Mouse (Mus musculus): ENCODE measurements around the gene Trim75.
"Not testable (repeated sequence)": the region's sequence is repeated elsewhere in the genome, so short reads cannot be mapped to it uniquely, and the experiment has no call there.

Gene Trim75

GRCm38 (mm10) chr8:64987731-64988130 is at the start of gene Trim75:
TSS of gene Trim75 (minus strand) at chr8:64987831.
- no peak for DNase-seq (ENCODE audit: low spot score)

- DNase-seq (ENCODE audit: low spot score): no peak
Observed at GRCm38 (mm10) chr8:65037117-65037533, 49.5 kb upstream of the Trim75 start, which contains the start of gene Apela. TSS of gene Apela (minus strand) at chr8:65037336.

DNA sequence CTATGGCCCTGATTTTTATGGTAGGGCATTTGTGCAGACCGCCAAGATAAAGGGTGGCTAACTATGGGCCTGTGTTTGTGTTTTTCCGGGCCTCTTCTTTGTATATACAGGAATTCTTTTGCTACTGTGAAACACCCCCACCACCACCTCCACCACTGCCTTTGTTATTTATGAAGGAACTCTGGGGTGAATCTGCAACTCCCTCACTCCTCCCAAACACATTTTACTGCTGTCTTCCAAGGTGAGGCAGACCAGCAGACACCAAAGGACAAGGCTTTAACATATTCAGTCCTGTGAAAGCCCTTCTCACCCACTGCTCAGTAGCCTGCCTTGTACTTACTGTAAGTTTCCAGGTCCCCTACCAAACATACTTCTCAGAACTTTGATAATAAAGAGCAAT is 46.5 kb upstream of the Trim75 start:
- DNase-seq (ENCODE audit: low spot score): no peak

GRCm38 (mm10) chr8:65033056-65033455 is 45.4 kb upstream of the Trim75 start:
- no peak for DNase-seq (ENCODE audit: low spot score)

DNA sequence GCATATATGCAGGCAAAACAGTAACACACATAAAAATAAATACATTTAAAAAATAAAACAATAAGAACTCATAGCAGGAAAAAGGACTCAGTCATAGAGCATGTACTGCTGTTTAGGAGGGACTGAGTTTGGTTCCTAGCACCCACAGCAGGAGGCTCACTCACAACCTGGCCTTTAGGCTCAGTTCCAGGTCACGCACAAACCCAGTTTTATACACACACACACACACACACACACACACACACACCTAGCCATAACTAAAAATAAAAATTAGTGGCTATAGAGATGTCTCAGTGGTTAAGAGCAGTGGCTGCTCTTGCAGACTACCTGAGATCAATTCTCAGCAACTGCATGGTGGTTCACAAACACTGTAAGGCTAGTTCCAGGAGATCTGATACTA is 44.5 kb upstream of the Trim75 start:
- no peak for DNase-seq (ENCODE audit: low spot score)

DNA sequence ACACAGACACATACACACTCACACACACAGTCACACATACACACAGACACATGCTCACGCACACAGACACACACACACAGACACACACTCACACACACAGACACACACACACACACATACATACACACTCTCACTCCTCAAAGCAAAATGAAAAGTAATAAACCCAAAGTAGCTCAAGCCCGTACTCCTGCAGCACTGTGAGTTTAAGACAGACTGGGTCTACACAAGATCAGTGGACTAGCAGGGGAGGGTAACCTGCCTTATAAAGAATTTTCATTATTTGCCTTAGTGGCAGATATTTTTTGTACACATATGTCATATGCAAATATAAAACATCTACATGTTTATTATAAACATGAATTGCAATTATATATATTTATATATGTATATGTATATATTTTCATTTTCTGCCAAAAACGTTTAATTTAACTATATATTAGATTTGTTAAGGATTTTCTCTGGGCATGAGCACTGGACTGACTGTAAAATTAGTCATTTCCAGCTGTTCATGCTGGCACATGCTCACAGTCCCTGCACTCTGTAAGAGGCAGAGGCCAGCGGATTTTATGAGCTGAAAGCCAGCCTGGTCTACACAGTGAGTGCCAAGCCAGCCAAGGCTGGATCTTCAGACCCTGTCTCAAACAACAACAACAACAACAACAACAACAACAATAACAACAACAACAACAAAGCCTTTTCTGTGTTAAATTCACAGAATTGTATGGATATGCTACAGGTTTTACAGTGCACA is 43.3 kb upstream of the Trim75 start:
- DNase-seq (ENCODE audit: low spot score): no peak

GRCm38 (mm10) chr8:65029776-65030175 is 42.1 kb upstream of the Trim75 start:
- DNase-seq (ENCODE audit: low spot score): no peak

- DNase-seq (ENCODE audit: low spot score): no peak
Observed at GRCm38 (mm10) chr8:65028959-65029686, 41.5 kb upstream of the Trim75 start.

DNA sequence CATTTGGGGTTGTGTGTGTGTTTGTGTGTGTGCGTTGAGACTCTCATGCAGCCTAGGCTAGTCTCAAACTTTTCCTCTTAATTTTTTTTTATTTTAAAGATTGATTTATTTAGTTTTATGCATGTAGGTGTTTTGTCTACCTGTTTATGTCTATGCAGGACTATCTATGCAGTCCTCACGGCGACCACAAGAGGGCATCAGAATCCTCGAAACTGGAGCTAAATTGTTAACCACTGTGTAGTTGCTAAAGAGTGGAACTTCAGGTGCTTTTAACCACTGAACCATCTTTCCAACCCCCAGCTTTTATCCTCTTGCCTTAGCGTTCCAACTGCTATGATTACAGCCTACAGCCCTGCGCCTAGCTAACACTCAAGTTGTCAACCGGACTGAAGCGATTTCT is 34.9 kb upstream of the Trim75 start:
- peak; percentile 37 for DNase-seq (ENCODE audit: low spot score)

DNA sequence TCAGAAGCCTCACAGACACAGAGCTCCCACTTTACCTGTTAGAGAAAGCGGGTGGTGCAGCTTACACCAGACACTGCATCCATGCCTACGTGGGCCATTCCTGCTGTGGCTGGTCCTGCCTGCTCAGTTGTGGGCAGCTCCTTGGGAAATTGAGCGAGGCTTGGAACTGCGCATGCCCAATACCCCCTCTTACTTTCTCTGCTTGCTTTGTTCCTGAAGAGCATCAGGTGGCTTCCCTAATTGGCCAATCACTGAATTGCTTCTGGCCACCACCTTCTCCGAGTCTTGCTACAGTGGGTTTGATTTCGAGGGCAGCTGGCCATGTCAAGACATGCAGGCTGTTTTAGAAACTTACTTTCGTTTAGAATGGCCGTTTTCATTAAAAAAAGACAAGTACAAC is 30.8 kb upstream of the Trim75 start, which contains the start of the genes Trim61 and Trim60:
Gene Trim61 (minus strand): TSS at position 101 of the 400 bp plus-strand sequence.
Gene Trim60 (minus strand): TSS at position 162 of the 400 bp plus-strand sequence.
- DNase-seq (ENCODE audit: low spot score): no peak

DNA sequence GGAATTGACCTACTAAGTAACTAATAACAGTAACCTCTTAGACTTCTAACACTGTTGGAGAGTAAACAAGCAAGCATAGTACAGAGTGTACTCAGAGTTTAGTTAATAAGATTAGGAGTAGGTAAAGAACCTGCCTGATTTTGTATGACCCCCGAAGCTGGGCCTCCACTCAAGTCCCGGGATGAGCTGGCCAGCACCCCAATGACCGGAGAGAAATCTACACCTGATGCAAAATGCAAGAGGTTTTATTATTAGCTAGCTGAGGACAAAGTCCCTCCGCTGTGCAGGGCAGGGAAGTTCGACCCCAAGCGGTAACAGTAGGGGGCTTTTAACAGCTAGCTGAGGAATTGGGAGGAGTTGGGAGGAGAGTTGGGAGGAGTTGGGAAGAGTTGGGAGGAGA is 20.0 kb upstream of the Trim75 start:
- DNase-seq (ENCODE audit: low spot score): not testable (repeated sequence)

GRCm38 (mm10) chr8:64998806-64999365 is 11.3 kb upstream of the Trim75 start:
- DNase-seq (ENCODE audit: low spot score): no peak

DNA sequence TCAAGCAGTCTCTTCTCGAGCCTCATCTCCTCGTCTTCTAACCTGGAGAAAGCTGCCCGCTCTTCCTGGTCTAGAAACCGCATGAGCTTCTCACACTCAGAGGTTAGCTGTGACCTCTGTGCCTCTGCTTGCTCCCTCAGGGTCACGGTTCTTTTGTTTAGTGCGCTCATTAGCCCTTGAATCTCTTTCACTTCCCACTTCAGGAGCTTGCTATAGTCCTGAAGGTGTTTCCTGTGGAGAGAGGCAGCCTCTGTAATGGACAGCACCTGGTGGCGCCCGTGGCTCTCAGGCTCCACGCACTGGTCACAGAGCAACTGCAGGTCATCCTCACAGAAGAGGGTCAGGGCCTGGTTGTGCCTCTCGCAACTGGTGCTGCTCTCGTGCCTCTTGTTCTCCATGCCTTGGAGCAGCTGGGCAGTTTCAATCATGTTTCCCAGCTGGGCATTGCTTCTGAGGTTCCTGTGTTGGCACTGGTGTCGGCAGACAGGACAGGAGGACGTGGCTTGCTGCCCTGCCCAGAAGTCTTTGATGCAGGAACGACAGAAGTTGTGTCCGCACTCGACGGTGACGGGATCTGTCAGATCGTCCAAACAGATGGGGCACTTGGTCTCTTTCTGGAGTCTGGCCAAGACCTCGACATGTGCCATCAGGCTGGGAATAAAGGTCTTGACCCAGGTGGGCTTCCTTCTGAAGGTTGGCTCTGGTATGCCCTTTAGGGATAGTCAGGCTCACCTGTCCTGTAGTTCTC is 4.3 kb downstream of the Trim75 start:
- DNase-seq (ENCODE audit: low spot score): no peak

DNA sequence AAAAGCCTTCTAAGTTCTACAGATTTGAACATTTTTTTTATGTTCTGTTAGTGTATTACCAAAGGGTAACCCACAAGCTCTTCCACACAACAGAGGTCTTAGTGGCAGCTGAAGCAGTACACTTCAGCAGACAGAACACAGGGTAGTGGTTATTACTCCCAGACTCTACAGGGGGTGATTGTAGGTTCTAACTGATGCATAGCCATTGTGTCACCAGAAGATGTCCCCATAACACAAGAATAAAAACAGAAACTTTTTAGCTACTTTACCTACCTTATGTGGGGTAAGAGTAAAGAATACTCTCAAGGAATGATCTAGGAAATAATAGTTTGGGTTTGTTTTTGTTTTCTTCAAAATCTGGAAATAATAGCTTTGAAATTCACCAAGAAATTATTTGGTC is 24.8 kb downstream of the Trim75 start:
- DNase-seq (ENCODE audit: low spot score): no peak

- no peak for DNase-seq (ENCODE audit: low spot score)
Observed at GRCm38 (mm10) chr8:64959025-64959424, 28.6 kb downstream of the Trim75 start.

DNA sequence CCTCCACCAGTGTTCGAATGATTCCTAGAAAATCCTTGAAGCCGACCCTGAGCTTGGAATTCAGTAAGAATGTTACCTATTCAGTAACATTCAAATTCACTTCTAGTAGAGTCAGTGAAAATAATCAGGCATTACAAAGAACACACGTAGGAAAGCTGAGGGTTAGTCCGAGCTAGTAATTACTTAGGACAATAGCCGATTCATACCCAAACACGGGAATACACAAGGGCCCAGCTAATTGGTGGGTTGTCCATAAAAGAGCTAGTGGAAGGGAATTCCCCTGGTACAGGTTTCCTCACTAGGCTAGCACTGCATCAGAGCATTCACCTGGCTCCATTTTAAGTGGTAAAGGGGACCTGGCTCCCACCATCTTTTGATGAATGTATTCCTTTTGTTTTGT is 35.5 kb downstream of the Trim75 start:
- no peak for DNase-seq (ENCODE audit: low spot score)

- DNase-seq (ENCODE audit: low spot score): no peak
Observed at GRCm38 (mm10) chr8:64948371-64948770, 39.3 kb downstream of the Trim75 start.

DNA sequence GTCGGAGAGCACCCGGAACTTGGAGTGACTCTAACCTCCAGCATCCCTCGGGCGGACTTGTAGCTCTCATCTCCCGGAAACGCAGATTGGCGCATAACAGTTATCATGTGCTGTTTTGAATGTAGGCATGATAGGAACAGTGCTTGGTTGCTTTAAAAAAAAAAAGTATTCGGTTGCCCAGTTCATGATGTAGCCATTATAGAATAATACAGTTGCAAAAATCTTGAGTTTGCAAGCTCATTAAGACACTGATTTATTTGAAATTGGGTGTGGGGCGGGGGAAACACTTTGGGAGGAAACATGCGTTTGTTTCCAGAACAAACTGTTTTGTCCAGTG is 40.0 kb downstream of the Trim75 start:
- DNase-seq (ENCODE audit: low spot score): no peak

GRCm38 (mm10) chr8:64946820-64947697 is 40.6 kb downstream of the Trim75 start, which contains the start of gene Tmem192:
TSS of gene Tmem192 (plus strand) at chr8:64947185.
- DNase-seq (ENCODE audit: low spot score): peak; percentile 93

DNA sequence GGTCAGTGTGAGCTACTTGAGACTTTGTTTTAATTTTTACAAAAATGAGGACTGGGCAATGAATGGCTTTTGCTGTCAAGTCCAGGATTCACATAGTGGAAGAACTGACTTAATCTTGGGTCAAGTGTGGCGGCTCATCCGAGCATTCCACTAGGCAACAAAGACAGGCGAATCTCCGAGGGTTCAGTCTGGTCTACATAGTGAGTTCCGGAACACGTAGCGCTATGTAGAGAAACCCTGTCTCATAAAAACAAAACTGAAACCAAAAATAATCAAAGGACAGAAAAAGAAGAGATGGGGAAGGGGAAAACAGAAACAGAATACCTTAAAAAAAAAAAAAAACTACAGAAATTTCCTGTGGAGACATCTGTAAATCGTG is 41.2 kb downstream of the Trim75 start:
- DNase-seq (ENCODE audit: low spot score): no peak

GRCm38 (mm10) chr8:64945606-64946005 is 42.0 kb downstream of the Trim75 start:
- no peak for DNase-seq (ENCODE audit: low spot score)

Measured in testis, postnatal 14 days (tissue).